Mouse (Mus musculus) stomach, postnatal 0 days (tissue): ENCODE measurements at regions not wholly inside any gene's neighbourhood (a gene's known extent, or its start where the extent isn't known, plus 50 kb on each side); places are given as distances from the start of the nearest gene placed in this dataset.

ENCODE experiments used
- CTCF ChIP-seq: IDR thresholded peaks from 2 replicates; pipeline ENCODE4 v1.5.1; 2016; ENCODE audit warnings: antibody characterized with exemption, low read depth, mild to moderate bottlenecking, moderate library complexity
- EP300 ChIP-seq: optimal IDR thresholded peaks from 2 replicates; pipeline ENCODE3; 2016; ENCODE audit warnings: antibody characterized with exemption

DNA sequence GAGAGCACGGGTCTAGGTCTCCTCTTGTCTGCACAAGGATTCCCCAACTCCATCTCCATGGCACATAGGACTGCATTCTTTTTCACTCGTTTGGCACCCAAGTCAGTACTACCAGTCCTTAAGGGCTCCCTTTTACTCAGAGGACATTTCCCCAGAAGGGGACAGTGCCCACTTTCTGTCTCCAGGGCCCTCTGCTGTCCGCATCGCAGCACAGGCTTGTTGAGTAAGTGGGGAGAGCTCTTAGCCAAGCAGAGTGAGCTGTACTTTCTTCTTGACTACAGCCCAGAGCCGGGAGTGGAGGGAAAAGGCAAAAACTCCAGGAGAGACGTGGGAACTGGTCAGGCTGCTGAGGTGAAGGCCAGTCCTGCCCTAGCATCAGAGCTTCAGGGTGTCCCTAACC lies 69.5 kb upstream of the Agap1 start:
- no peak for TF ChIP-seq CTCF
- no peak for TF ChIP-seq EP300
